Mouse (Mus musculus): Measurements from ENCODE around the gene Pttg1.

Gene Pttg1

GRCm38 (mm10) chr11:43374956-43375355 lies 51.1 kb downstream of the Pttg1 start:
- DNase-seq: no peak

GRCm38 (mm10) chr11:43373367-43373766 lies 52.7 kb downstream of the Pttg1 start:
- DNase-seq: no peak

GRCm38 (mm10) chr11:43371807-43372206 lies 54.2 kb downstream of the Pttg1 start:
- DNase-seq: no peak
